Mouse (Mus musculus) stomach, adult 2 months (tissue): ENCODE data around the gene Slc17a2. TPM values are rescaled to one million over a fixed set of nuclear protein-coding genes. Genes with fewer than 3 reads are reported as not detected.

Experiments
- polyA plus RNA-seq: library from polyadenylated mRNA; depleted of rRNA; stranded (reverse); fragments of >200 nt; gene quantifications from 2 replicates; pipeline ENCODE4 v1.2.3, GENCODE M21; 2012; rRNA removed

Gene Slc17a2
- polyA plus RNA-seq: not detected in 2 replicates

DNA sequence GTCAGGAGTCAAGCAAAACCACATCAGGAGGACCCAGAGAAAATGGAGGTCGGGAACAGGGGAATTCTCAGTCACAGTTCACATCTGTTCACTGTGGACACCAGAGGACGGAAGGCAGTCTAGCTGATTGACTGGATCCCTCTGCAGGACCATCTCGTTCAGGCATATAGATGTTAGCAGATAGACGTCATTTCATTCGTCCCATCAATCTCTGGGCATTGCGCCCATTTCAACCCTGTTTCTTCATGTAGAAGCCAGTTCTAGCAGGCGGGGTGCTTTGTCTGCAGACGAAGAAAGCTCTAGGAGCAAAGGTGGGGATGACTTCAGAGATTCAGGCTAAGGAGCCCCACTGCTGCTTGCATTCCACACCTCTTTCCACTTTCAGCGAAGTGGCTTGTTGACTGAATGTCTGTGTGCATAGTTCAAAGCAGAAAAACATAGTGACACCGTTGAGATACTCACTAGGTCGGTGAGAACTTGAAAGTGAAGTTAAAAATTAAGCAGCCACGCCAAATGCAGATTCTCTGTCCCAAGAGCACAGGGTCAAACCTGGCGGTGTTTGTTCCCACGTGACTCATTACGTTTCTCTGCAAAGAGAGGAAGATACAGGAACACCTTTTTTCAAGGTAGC is at the start of gene Slc17a2:
TSS of gene Slc17a2 (plus strand) at position 572 of the 631 bp plus-strand sequence.

DNA sequence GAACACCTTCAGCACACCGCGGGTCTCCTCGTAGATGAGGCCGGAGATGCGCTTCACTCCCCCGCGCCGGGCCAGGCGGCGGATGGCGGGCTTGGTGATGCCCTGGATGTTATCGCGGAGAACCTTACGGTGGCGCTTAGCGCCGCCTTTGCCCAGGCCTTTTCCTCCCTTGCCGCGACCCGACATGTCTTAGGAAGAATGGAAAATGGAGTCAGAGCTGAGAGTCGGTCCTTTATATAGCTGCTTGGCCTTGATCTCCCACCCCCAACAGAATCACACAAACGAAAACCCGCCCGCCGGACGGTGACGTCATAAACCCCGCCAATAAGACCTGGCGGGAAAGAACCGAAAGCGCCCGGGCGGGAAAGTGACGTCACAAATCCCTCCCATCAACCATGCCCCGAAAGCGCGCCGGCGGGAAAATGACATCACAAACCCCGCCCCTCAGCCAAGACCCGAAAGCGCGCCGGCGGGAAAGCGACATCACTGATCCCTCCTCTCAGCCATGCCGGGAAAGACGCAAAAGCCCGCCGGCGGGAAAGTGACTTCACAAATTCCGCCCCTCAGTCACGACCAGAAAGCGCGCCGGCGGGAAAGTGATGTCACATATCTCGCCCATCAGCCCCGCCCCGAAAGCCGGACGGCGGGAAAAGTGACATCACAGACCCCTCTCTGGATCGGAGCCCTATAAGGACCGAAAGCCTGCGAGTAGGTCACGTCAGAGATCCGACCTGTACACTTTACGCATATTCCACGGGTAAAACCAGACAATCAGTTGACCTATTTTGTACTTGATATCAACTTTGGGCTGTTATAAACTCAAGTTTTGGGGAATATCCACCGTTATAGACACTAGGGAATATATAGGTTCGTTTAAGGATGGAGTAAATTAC is 45.6 kb upstream of the Slc17a2 start, which contains the start of gene Hist1h4a:
TSS of gene Hist1h4a (minus strand) at position 259 of the 893 bp plus-strand sequence.

DNA sequence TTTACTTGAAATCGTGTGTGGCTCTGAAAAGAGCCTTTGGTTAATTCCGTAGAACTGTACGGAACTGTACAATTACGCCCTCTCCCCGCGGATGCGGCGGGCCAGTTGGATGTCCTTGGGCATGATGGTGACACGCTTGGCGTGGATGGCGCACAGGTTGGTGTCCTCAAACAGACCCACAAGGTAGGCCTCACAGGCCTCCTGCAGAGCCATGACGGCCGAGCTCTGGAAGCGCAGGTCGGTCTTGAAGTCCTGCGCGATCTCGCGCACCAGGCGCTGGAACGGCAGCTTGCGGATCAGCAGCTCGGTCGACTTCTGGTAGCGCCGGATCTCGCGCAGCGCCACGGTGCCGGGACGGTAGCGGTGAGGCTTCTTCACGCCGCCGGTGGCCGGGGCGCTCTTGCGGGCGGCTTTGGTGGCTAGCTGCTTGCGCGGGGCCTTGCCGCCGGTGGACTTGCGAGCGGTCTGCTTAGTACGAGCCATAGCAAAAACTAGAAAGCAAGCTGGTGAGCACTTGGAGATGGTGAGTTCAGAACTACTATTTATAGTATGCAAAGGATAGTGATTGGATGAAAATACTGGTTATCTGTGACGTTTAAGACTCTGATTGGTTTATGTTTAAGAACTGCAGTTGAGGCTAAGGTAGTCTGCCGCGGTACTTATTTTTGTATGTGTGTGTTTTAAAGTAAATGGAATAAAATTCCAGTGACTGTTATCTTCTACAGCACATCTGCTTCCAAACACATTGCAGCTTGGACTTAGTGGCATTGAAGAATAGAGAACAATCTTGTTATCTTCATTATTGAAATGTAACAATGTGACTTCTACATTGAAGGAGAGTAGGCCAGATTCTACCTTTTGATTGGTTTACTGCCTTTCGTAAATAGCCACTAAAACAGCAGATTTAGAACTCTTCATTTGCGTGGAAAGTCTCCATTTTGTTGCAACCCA is 44.6 kb upstream of the Slc17a2 start, which contains the start of gene Hist1h3a:
TSS of gene Hist1h3a (minus strand) at position 516 of the 951 bp plus-strand sequence.

DNA sequence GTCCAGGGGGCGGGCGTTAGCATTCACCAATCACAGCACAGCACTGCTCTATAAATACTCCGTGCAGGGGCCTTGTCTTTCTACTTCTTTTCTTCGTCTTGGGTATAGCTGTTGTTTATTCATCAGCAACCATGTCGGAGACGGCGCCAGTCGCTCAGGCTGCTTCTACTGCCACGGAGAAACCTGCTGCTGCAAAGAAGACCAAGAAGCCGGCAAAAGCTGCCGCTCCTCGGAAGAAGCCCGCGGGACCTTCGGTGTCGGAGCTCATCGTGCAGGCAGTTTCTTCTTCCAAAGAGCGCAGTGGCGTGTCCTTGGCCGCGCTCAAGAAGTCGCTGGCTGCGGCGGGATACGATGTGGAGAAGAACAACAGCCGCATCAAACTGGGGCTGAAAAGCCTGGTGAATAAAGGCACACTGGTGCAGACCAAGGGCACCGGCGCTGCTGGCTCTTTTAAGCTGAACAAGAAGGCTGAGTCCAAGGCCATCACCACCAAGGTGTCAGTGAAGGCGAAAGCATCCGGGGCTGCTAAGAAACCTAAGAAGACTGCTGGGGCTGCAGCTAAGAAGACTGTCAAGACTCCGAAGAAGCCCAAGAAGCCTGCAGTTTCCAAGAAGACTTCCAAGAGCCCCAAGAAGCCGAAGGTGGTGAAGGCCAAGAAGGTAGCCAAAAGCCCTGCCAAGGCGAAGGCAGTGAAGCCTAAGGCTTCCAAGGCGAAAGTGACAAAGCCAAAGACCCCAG is 43.0 kb upstream of the Slc17a2 start, which contains the start of gene Hist1h1a:
TSS of gene Hist1h1a (plus strand) at position 81 of the 738 bp plus-strand sequence.

DNA sequence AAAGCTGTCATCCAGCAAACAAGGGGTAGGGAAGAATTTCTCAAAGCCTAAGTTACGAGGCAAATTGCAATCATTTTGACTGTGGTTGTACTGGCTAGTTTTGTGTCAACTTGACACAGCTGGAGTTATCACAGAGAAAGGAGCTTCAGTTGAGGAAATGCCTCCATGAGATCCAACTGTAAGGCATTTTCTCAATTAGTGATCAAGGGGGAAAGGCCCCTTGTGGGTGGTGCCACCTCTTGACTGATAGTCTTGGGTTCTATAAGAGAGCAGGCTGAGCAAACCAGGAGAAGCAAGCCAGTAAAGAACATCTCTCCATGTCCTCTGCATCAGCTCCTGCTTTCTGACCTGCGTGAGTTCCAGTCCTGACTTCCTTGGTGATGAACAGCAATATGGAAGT is 37.2 kb upstream of the Slc17a2 start, which contains the start of gene Trim38:
TSS of gene Trim38 (plus strand) at position 301 of the 400 bp plus-strand sequence.

DNA sequence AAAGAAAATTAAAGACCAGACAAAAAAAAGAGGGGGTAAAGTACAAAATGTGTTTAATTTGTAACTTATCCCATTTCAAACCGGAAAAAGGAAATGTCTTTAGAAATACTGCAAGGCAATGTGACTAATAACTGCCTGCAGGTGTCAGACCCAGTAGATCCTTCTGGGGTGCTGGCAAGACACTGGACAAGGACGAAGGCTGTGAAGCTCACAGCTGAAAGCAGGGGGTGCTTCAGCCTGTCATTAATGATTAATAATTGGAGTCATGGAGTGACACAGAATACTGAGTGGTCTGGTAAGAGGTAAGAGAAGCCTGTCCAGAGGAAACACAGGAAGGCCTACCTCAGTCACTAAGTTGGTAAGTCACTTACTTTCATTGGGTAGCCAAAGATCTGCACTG is 32.5 kb downstream of the Slc17a2 start, which contains the start of gene Slc17a3:
TSS of gene Slc17a3 (plus strand) at position 127 of the 400 bp plus-strand sequence.

DNA sequence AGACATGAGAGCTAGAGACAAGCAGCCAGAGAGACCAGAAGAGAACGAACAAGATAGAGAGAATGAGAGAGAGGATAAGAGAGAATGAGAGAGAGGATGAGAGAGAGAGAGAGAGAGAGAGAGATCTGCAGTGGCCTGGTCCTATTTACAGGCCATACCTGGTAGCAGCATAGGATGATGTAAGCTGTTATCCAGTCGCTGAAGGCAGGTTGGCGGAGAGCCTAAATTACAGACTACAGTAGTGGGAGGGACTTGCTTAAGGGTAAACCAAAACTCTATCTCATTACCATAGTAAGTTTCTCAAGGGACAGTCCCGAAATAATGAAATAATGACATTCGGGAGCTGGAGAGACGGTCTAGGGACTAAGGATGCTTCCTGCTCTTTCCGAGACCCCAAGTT is 60.6 kb downstream of the Slc17a2 start, which contains the start of gene Slc17a1:
TSS of gene Slc17a1 (plus strand) at position 346 of the 400 bp plus-strand sequence.

Other genes starting within 250 kb of the Slc17a2 start
- 13.8 and 14.4 TPM in 2 replicates for gene Hist1h3e, start 244.6 kb upstream of the Slc17a2 start, polyA plus RNA-seq
- gene Hist1h2ae, start 235.8 kb upstream of the Slc17a2 start, polyA plus RNA-seq: 3.3 and 7.8 TPM in 2 replicates
- gene Hist1h2bg, start 235.6 kb upstream of the Slc17a2 start, polyA plus RNA-seq: 15.0 and 22.9 TPM in 2 replicates
- gene Hist1h2bf, start 232.8 kb upstream of the Slc17a2 start, polyA plus RNA-seq: 5.2 and 7.1 TPM in 2 replicates
- 2.5 and 3.6 TPM in 2 replicates for gene Hist1h2ad, start 232.6 kb upstream of the Slc17a2 start, polyA plus RNA-seq
- 5.2 and 6.2 TPM in 2 replicates for gene Hist1h3d, start 231.2 kb upstream of the Slc17a2 start, polyA plus RNA-seq
- 3.2 and 3.6 TPM in 2 replicates for gene Hist1h4d, start 225.4 kb upstream of the Slc17a2 start, polyA plus RNA-seq
- 1.1 TPM in 2 replicates for gene Hist1h2be, start 185.9 kb upstream of the Slc17a2 start, polyA plus RNA-seq
- 0.74 and 1.3 TPM in 2 replicates for gene Hist1h1e, start 184.4 kb upstream of the Slc17a2 start, polyA plus RNA-seq
- 0.47 and 0.76 TPM in 2 replicates for gene Hist1h2ac, start 123.0 kb upstream of the Slc17a2 start, polyA plus RNA-seq
- 117 and 165 TPM in 2 replicates for gene Hist1h2bc, start 122.8 kb upstream of the Slc17a2 start, polyA plus RNA-seq
- not detected in 2 replicates for gene Hist1h1t, start 111.2 kb upstream of the Slc17a2 start, polyA plus RNA-seq
- 2.2 and 4.1 TPM in 2 replicates for gene Hist1h4c, start 108.5 kb upstream of the Slc17a2 start, polyA plus RNA-seq
- 3.3 and 4.5 TPM in 2 replicates for gene Hfe, start 96.1 kb upstream of the Slc17a2 start, polyA plus RNA-seq
- 24.5 and 35.7 TPM in 2 replicates for gene Hist1h1c, start 68.2 kb upstream of the Slc17a2 start, polyA plus RNA-seq
- 7.1 and 11.9 TPM in 2 replicates for gene Hist1h3c, start 61.4 kb upstream of the Slc17a2 start, polyA plus RNA-seq
- 3.8 and 4.6 TPM in 2 replicates for gene Hist1h2bb, start 60.3 kb upstream of the Slc17a2 start, polyA plus RNA-seq
- gene Hist1h2ab, start 55.9 kb upstream of the Slc17a2 start, polyA plus RNA-seq: 5.1 and 8.7 TPM in 2 replicates
- 10.6 and 14.9 TPM in 2 replicates for gene Hist1h3b, start 54.7 kb upstream of the Slc17a2 start, polyA plus RNA-seq
- gene Hist1h4b, start 50.0 kb upstream of the Slc17a2 start, polyA plus RNA-seq: 5.1 TPM in 1 of 2 replicates, not detected in the other
- gene Hist1h4a, start 45.8 kb upstream of the Slc17a2 start, polyA plus RNA-seq: 1.1 and 3.0 TPM in 2 replicates
- 10.0 and 13.1 TPM in 2 replicates for gene Hist1h3a, start 44.6 kb upstream of the Slc17a2 start, polyA plus RNA-seq
- gene Hist1h1a, start 43.3 kb upstream of the Slc17a2 start, polyA plus RNA-seq: 0.09 and 0.20 TPM in 2 replicates
- not detected in 2 replicates for gene Trim38, start 37.1 kb upstream of the Slc17a2 start, polyA plus RNA-seq
- gene Slc17a3, start 32.4 kb downstream of the Slc17a2 start, polyA plus RNA-seq: not detected in 2 replicates
- gene Slc17a1, start 60.8 kb downstream of the Slc17a2 start, polyA plus RNA-seq: 0.04 TPM in 1 of 2 replicates, not detected in the other
- 0.05 and 0.06 TPM in 2 replicates for gene Slc17a4, start 108.0 kb downstream of the Slc17a2 start, polyA plus RNA-seq
- not detected in 2 replicates for gene Hist1h2ba, start 127.2 kb downstream of the Slc17a2 start, polyA plus RNA-seq
- gene Hist1h2aa, start 127.5 kb downstream of the Slc17a2 start, polyA plus RNA-seq: not detected in 2 replicates
- 0.76 and 1.1 TPM in 2 replicates for gene Scgn, start 184.2 kb downstream of the Slc17a2 start, polyA plus RNA-seq